Mouse (Mus musculus) forebrain, postnatal 0 days (tissue): ENCODE measurements around the gene Sec31b. TPM values are rescaled to one million over a fixed set of nuclear protein-coding genes. Genes with fewer than 3 reads are reported as not detected.

ENCODE experiments used
- ATAC-seq: fragments of 200-750 bp; cut with Nextera tagmentation; 2 replicates; pipeline ENCODE4 v1.8.0; 2017; ENCODE audit warnings: mild to moderate bottlenecking, moderate library complexity
- DNase-seq: peaks from one replicate; pipeline ENCODE4 v3.0.0-alpha.2; 2015
- H3K27ac ChIP-seq: fragments of 300-500 bp; sonication (generic); 2 replicates; pipeline ENCODE4 v1.5.1; 2014; ENCODE audit warnings: low read depth, mild to moderate bottlenecking, antibody characterized with exemption, low read length, moderate library complexity, mixed read lengths
- H3K27me3 ChIP-seq: fragments of 300-500 bp; sonication (generic); 2 replicates; pipeline ENCODE4 v1.6.1; 2014; ENCODE audit warnings: mild to moderate bottlenecking, low read length, mixed read lengths; ENCODE audit not compliant: insufficient read depth
- H3K36me3 ChIP-seq: fragments of 300-500 bp; sonication (generic); 2 replicates; pipeline ENCODE4 v1.6.1; 2014; ENCODE audit warnings: mild to moderate bottlenecking, moderate library complexity; ENCODE audit not compliant: insufficient read depth
- H3K4me1 ChIP-seq: fragments of 300-500 bp; sonication (generic); 2 replicates; pipeline ENCODE4 v1.6.1; 2014; ENCODE audit warnings: antibody characterized with exemption; ENCODE audit not compliant: insufficient read depth
- H3K4me2 ChIP-seq: fragments of 300-500 bp; sonication (generic); 2 replicates; pipeline ENCODE4 v1.6.1; 2014; ENCODE audit warnings: low read depth, mild to moderate bottlenecking, moderate library complexity
- H3K4me3 ChIP-seq: fragments of 300-500 bp; sonication (generic); 2 replicates; pipeline ENCODE4 v1.5.1; 2014; ENCODE audit warnings: low read depth, low read length, mixed read lengths
- H3K9ac ChIP-seq: fragments of 300-500 bp; sonication (generic); 2 replicates; pipeline ENCODE4 v1.6.1; 2014; ENCODE audit warnings: mild to moderate bottlenecking
- H3K9me3 ChIP-seq: fragments of 300-500 bp; sonication (generic); 2 replicates; pipeline ENCODE4 v1.6.1; 2016; ENCODE audit warnings: low read length
- CTCF ChIP-seq: sonication (generic); IDR thresholded peaks from 2 replicates; pipeline ENCODE4 v1.5.1; 2016; ENCODE audit warnings: antibody characterized with exemption, control low read depth, low read depth
- WGBS: fragments of 180-500 bp; shearing (Covaris S2); extraction: QIAGEN DNeasy Blood & Tissue Kit; methylation state at CpG from one replicate; pipeline ENCODE4 v1.1.7; 2014; 5-methylcytosine and 5-hydroxymethylcytosine counted together
- polyA plus RNA-seq: library from polyadenylated mRNA; unstranded; fragments of >200 nt; fragmentation: Nextera tagmentation; extraction: Ambion mirVana; gene quantifications from 2 replicates; pipeline ENCODE4 v1.2.1, GENCODE M21; 2015
- total RNA-seq: library from RNA; depleted of rRNA; stranded (reverse); fragments of >200 nt; gene quantifications from 2 replicates; pipeline ENCODE4 v1.2.3, GENCODE M21; 2014; rRNA removed

The Sec31b gene
- total and polyA plus RNA-seq, 2 experiments from 2014 or later: 0.15 to 0.48 TPM

DNA sequence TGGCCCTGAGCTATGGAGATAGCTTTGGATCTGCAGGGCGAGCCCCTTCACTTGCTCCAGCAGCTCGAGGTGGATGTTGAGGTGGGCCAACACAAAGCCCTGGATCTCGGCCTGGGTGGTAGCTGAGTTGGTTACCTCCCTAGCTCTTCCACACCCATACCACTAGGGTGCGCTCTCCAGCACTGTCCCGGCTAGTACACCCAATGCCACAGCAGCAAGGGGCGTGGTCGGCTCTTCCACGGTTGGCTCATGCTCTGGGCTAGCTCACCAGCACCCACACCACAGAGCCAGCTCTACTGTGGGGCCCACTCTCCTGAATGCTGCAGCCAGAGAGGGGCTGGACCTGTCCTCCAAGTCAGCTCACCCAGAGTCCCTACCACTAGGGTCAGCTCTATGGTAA lies 58.4 kb downstream of the Sec31b start:
- DNase-seq (no peak), ATAC-seq (no peak)
- Histone ChIP-seq H3K4me2 (no peak overlapping the region), H3K27ac (no peak overlapping the region), H3K9ac (no peak overlapping the region), H3K4me3 (no peak overlapping the region), H3K27me3 (no peaks in the 10 kb centered on the region; the same call in 1 of the 2 replicates), H3K9me3 (no peaks in the 10 kb centered on the region), H3K36me3 (no peaks in the 10 kb centered on the region), H3K4me1 (no peaks in the 10 kb centered on the region)
- 7% methylated on average over 8 of the region's 8 CpGs for WGBS
- TF ChIP-seq CTCF: peak; percentile 44

DNA sequence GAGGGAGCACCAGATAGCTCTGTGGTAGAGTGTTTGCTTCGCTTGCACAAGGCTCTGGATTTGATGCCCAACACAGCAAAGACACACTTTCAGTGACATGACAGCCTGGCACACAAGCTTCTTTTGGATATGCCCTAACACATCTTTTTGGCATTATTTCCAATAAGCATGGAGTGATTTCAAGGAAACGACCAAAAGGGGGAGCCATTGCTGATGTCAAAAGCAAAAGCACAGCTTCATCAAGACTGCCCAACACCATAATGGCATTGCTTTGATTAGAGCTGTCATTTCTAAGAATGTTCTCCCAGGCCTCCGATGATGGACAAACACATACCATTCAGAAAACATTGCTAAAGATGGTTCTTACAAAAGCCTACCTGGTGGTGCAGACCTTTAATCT lies 69.1 kb downstream of the Sec31b start:
- peak; percentile 14; the same call in 1 of the 2 replicates for TF ChIP-seq CTCF
- Histone ChIP-seq H3K9ac (no peak overlapping the region), H3K27ac (no peak overlapping the region), H3K4me3 (no peak overlapping the region), H3K9me3 (no peaks in the 10 kb centered on the region), H3K4me1 (no peaks in the 10 kb centered on the region), H3K27me3 (no peaks in the 10 kb centered on the region), H3K4me2 (no peak overlapping the region), H3K36me3 (no peaks in the 10 kb centered on the region)
- ATAC-seq (no peak), DNase-seq (no peak)
- WGBS: 52% methylated on average over 3 of the region's 3 CpGs

GRCm38 (mm10) chr19:44475268-44475667 lies 70.4 kb downstream of the Sec31b start:
- TF ChIP-seq CTCF: no peak
- DNase-seq (no peak), ATAC-seq (no peak)
- Histone ChIP-seq H3K4me3 (no peak overlapping the region), H3K27me3 (no peaks in the 10 kb centered on the region), H3K9me3 (no peaks in the 10 kb centered on the region), H3K27ac (no peak overlapping the region), H3K4me2 (no peak overlapping the region), H3K36me3 (no peaks in the 10 kb centered on the region), H3K9ac (no peak overlapping the region), H3K4me1 (no peaks in the 10 kb centered on the region)
- 84% methylated on average over 6 of the region's 6 CpGs for WGBS

- ATAC-seq: no peak; the same call in 1 of the 2 replicates
- peak; percentile 88 for TF ChIP-seq CTCF
Observed at GRCm38 (mm10) chr19:44474158-44474557, 71.5 kb downstream of the Sec31b start.

More at GRCm38 (mm10) chr19:44474158-44474557, 71.5 kb downstream of the Sec31b start:
- peak; percentile 67 for DNase-seq
- Histone ChIP-seq H3K27ac (no peak overlapping the region), H3K27me3 (no peaks in the 10 kb centered on the region), H3K9ac (no peak overlapping the region), H3K9me3 (no peaks in the 10 kb centered on the region), H3K36me3 (no peaks in the 10 kb centered on the region), H3K4me2 (no peak overlapping the region), H3K4me1 (no peaks in the 10 kb centered on the region), H3K4me3 (no peak overlapping the region)
- WGBS: 2% methylated on average over 10 of the region's 10 CpGs

Other genes starting within 250 kb of the Sec31b start
- gene Scd4, start 212.8 kb downstream of the Sec31b start, total RNA-seq: 0.23 and 0.43 TPM in 2 replicates
- 0.11 and 0.25 TPM in 2 replicates for gene Scd4, start 212.8 kb downstream of the Sec31b start, polyA plus RNA-seq
- 30.8 and 41.0 TPM in 2 replicates for gene Scd1, start 138.0 kb downstream of the Sec31b start, total RNA-seq
- gene Scd1, start 138.0 kb downstream of the Sec31b start, polyA plus RNA-seq: 5.2 and 8.7 TPM in 2 replicates
- gene Wnt8b, start 52.4 kb downstream of the Sec31b start, total RNA-seq: 0.54 and 2.1 TPM in 2 replicates
- 0.60 and 1.2 TPM in 2 replicates for gene Wnt8b, start 52.4 kb downstream of the Sec31b start, polyA plus RNA-seq
- not detected in 2 replicates for gene Gm20538, start 7.0 kb upstream of the Sec31b start, total RNA-seq
- not detected in 2 replicates for gene Gm20538, start 7.0 kb upstream of the Sec31b start, polyA plus RNA-seq
- 275 and 424 TPM in 2 replicates for gene Ndufb8, start 9.6 kb upstream of the Sec31b start, total RNA-seq
- gene Ndufb8, start 9.6 kb upstream of the Sec31b start, polyA plus RNA-seq: 691 and 823 TPM in 2 replicates
- 8.2 and 13.6 TPM in 2 replicates for gene Hif1an, start 17.0 kb upstream of the Sec31b start, total RNA-seq
- 8.1 and 15.6 TPM in 2 replicates for gene Hif1an, start 17.0 kb upstream of the Sec31b start, polyA plus RNA-seq
- gene Pax2, start 210.2 kb upstream of the Sec31b start, total RNA-seq: 0.05 TPM in 1 of 2 replicates, not detected in the other
- gene Pax2, start 210.2 kb upstream of the Sec31b start, polyA plus RNA-seq: 0.06 TPM in 2 replicates